Mouse (Mus musculus) hindbrain, embryonic 14.5 days (tissue): ENCODE measurements at regions not wholly inside any gene's neighbourhood (a gene's known extent, or its start where the extent isn't known, plus 50 kb on each side); places are given as distances from the start of the nearest gene placed in this dataset.

Experiments
- ATAC-seq: fragments of 200-750 bp; cut with Nextera tagmentation; 2 replicates; pipeline ENCODE4 v1.8.0; 2017; ENCODE audit warnings: moderate number of reproducible peaks, mild to moderate bottlenecking, moderate TSS enrichment, moderate library complexity; ENCODE audit not compliant: low FRiP score
- DNase-seq: peaks from one replicate; pipeline ENCODE4 v3.0.0-alpha.2; 2015; ENCODE audit warnings: low spot score
- H3K27ac ChIP-seq: fragments of 300-500 bp; sonication (generic); 2 replicates; pipeline ENCODE4 v1.5.1; 2014; ENCODE audit warnings: mild to moderate bottlenecking, moderate library complexity
- H3K27me3 ChIP-seq: fragments of 300-500 bp; sonication (generic); 2 replicates; pipeline ENCODE4 v1.6.1; 2014; ENCODE audit warnings: mild to moderate bottlenecking, low read length, mixed read lengths; ENCODE audit not compliant: control insufficient read depth, insufficient read depth
- H3K36me3 ChIP-seq: fragments of 300-500 bp; sonication (generic); replicated peaks from 2 replicates; pipeline ENCODE4 v1.6.1; 2014; ENCODE audit not compliant: control insufficient read depth, insufficient read depth
- H3K4me1 ChIP-seq: fragments of 300-500 bp; sonication (generic); replicated peaks from 2 replicates; pipeline ENCODE4 v1.6.1; 2014; ENCODE audit warnings: antibody characterized with exemption, low read length, mixed read lengths; ENCODE audit not compliant: control insufficient read depth, insufficient read depth
- H3K4me2 ChIP-seq: fragments of 300-500 bp; sonication (generic); replicated peaks from 2 replicates; pipeline ENCODE4 v1.6.1; 2014; ENCODE audit warnings: mild to moderate bottlenecking, moderate library complexity
- H3K4me3 ChIP-seq: fragments of 300-500 bp; sonication (generic); replicated peaks from 2 replicates; pipeline ENCODE4 v1.5.1; 2014; ENCODE audit warnings: mild to moderate bottlenecking, low read length
- H3K9ac ChIP-seq: fragments of 300-500 bp; sonication (generic); 2 replicates; pipeline ENCODE4 v1.6.1; 2014
- H3K9me3 ChIP-seq: fragments of 300-500 bp; sonication (generic); 2 replicates; pipeline ENCODE4 v1.6.1; 2016; ENCODE audit warnings: low read length; ENCODE audit not compliant: control insufficient read depth
- WGBS: fragments of 180-500 bp; shearing (Covaris S2); extraction: QIAGEN DNeasy Blood & Tissue Kit; methylation state at CpG from one replicate; pipeline ENCODE4 v1.1.7; 2014; 5-methylcytosine and 5-hydroxymethylcytosine counted together

DNA sequence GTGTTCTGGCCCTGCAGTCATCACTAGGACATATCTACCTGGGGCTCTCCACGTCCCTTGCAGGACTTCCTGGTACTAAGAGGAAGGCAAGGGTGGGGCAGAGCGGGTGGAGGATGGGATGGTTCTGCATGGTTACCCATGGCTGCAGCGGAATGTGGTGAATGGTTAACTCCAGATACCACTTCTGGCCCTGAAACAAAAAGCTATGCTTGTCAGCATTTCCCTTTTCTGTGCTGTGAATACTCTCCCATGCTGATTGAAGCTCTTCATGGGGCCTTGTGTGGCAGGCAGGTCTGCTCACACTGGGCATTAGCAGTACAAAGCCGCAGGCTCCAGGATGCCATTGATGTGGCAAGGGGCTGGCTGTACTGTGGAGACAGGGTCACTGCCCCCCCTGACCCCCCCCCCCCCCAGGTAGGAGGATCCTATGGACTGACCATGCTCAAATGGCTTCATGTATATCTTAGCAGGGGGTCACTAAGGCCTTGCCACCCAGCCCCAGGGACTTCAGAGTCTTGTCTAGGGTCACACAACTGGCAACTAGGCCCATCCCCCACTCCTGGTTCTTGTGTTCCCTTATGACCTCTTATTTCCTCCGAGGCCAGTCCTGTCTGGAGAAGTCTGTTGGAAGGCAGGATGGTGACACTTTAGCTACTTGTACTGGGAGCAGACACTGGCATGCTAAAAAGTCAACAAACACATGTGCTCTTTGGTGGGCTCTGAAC is 120.0 kb upstream of the Id2 start:
- no peak for ATAC-seq
- WGBS = 17% methylated on average over 5 of the region's 5 CpGs
- Histone ChIP-seq H3K4me2 (no peak overlapping the region), H3K4me1 (no peaks in the 10 kb centered on the region), H3K27ac (no peak overlapping the region), H3K4me3 (no peak overlapping the region), H3K9ac (no peak overlapping the region), H3K9me3 (no peaks in the 10 kb centered on the region), H3K36me3 (no peaks in the 10 kb centered on the region), H3K27me3 (no peaks in the 10 kb centered on the region)
- DNase-seq = no peak

- H3K9me3 ChIP-seq = no peaks in the 10 kb centered on the region
- no peak overlapping the region for H3K4me2 ChIP-seq
- H3K4me3 ChIP-seq = no peak overlapping the region
- no peaks in the 10 kb centered on the region for H3K27me3 ChIP-seq
- no peaks in the 10 kb centered on the region for H3K36me3 ChIP-seq
- DNase-seq (no peak), ATAC-seq (no peak)
- H3K4me1 ChIP-seq = no peaks in the 10 kb centered on the region
- no peak overlapping the region for H3K27ac ChIP-seq
- H3K9ac ChIP-seq = no peak overlapping the region
- 57% methylated on average over 5 of the region's 5 CpGs for WGBS
Observed at GRCm38 (mm10) chr12:25215266-25215665, 118.3 kb upstream of the Id2 start.

DNA sequence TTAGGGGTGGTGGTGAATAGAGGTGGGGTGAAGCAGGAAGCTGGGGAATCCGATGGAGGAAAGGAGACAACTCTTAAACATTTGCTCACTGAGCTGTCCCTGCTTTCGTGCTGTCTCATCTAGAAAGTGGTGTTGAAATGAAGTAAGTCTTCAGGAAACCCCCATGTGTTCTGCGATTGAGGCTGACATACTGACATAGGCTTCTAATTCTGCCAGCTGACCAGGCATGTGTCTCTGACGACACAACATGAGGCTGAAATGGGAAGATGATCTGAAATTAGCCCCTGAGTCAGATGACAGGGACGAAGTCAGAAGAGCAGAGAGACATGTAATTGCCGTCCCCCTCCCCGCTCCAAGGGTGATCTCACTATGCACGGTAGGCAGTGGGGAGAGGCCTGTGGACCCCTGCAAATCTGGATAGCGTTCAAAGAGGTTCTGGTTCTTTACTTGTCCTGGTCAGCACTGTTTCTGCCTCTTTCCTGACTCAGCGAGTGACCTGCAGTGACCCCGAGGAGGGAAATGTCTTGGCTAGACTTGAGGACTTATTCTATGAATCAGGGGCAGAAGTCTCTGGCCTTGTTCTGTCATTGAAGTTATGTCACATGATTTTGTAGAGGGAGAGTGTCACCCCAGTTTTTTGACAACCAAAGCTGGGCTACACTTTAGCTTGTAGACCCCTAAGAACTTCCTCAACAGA is 117.0 kb upstream of the Id2 start:
- 87% methylated on average over 11 of the region's 11 CpGs for WGBS
- Histone ChIP-seq H3K36me3 (no peaks in the 10 kb centered on the region), H3K4me3 (no peak overlapping the region), H3K9ac (no peak overlapping the region), H3K27me3 (no peaks in the 10 kb centered on the region), H3K4me2 (no peak overlapping the region), H3K27ac (no peak overlapping the region), H3K9me3 (no peaks in the 10 kb centered on the region), H3K4me1 (no peaks in the 10 kb centered on the region)
- ATAC-seq (no peak), DNase-seq (no peak)

DNA sequence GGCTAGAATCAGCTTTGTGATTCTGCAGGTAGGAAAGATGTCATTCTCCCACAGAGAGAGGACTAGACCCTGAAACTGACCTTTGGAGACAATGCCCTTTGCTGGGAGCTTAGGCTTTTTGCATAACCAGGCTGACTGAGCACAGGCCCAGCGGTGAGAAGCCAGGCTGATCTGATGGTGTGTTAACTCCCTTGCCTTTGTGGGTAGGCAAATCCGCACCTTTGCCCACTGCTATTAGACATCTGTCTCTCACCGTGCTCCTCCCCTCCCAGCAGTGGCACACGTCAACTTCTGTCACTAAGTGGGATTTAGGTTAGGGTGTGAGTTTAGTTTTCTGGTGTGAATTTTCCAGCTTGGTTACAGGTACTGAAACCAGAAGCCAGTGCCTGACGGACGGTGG is 114.4 kb upstream of the Id2 start:
- no peak overlapping the region for H3K4me3 ChIP-seq
- no peak overlapping the region for H3K27ac ChIP-seq
- WGBS = 81% methylated on average over 6 of the region's 6 CpGs
- H3K4me2 ChIP-seq = no peak overlapping the region
- ATAC-seq (no peak), DNase-seq (no peak)
- no peaks in the 10 kb centered on the region for H3K27me3 ChIP-seq
- no peaks in the 10 kb centered on the region for H3K4me1 ChIP-seq
- no peak overlapping the region for H3K9ac ChIP-seq
- no peaks in the 10 kb centered on the region for H3K36me3 ChIP-seq
- no peaks in the 10 kb centered on the region for H3K9me3 ChIP-seq

DNA sequence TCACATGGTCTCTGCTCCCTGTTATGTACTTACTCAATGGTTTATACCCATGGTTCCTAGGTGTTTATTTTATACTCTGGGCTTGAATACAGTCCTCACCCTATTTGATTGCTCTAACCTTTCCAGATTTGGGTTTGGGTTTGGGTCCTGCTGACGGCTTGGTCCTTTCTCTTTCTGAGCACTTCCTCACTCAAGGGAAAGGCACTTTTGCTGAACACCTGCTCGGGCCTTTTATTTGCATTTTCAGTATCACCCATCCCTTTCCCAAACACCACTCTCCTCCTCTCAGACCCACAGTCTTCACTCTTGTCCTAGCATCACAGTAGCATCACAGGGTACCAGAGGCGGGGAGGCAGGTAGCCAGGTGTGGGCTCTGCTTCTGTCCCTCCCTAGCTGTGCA is 113.7 kb upstream of the Id2 start:
- no peaks in the 10 kb centered on the region for H3K9me3 ChIP-seq
- no peak overlapping the region for H3K9ac ChIP-seq
- H3K27me3 ChIP-seq = no peaks in the 10 kb centered on the region
- no peaks in the 10 kb centered on the region for H3K36me3 ChIP-seq
- no peak overlapping the region for H3K4me3 ChIP-seq
- no peak for DNase-seq
- WGBS = 87% methylated on average over 3 of the region's 3 CpGs
- H3K27ac ChIP-seq = no peak overlapping the region
- no peak for ATAC-seq
- no peaks in the 10 kb centered on the region for H3K4me1 ChIP-seq
- no peak overlapping the region for H3K4me2 ChIP-seq

GRCm38 (mm10) chr12:25209333-25209728 is 112.4 kb upstream of the Id2 start:
- WGBS = 36% methylated on average over 4 of the region's 4 CpGs
- Histone ChIP-seq H3K4me1 (no peaks in the 10 kb centered on the region), H3K9ac (no peak overlapping the region), H3K36me3 (no peaks in the 10 kb centered on the region), H3K4me2 (no peak overlapping the region), H3K27ac (no peak overlapping the region), H3K27me3 (no peaks in the 10 kb centered on the region), H3K9me3 (no peaks in the 10 kb centered on the region), H3K4me3 (no peak overlapping the region)
- ATAC-seq = no peak
- no peak for DNase-seq

- H3K9ac ChIP-seq = no peak overlapping the region
- H3K4me1 ChIP-seq = no peaks in the 10 kb centered on the region
- H3K27ac ChIP-seq = no peak overlapping the region
- H3K4me2 ChIP-seq = no peak overlapping the region
- no peak for DNase-seq
- no peak overlapping the region for H3K4me3 ChIP-seq
- no peaks in the 10 kb centered on the region for H3K27me3 ChIP-seq
- H3K36me3 ChIP-seq = no peaks in the 10 kb centered on the region
- no peak for ATAC-seq
- H3K9me3 ChIP-seq = no peaks in the 10 kb centered on the region
- 38% methylated on average over 11 of the region's 11 CpGs for WGBS
Observed at GRCm38 (mm10) chr12:25208670-25209332, 111.9 kb upstream of the Id2 start.

- H3K4me2 ChIP-seq = no peak overlapping the region
- DNase-seq (no peak), ATAC-seq (no peak)
- H3K27me3 ChIP-seq = no peaks in the 10 kb centered on the region
- no peaks in the 10 kb centered on the region for H3K4me1 ChIP-seq
- no peak overlapping the region for H3K4me3 ChIP-seq
- no peaks in the 10 kb centered on the region for H3K36me3 ChIP-seq
- H3K27ac ChIP-seq = no peak overlapping the region
- H3K9me3 ChIP-seq = peaks cover 12% of the 10 kb centered on the region; the same call in 1 of the 2 replicates
- 89% methylated on average over 10 of the region's 10 CpGs for WGBS
- no peak overlapping the region for H3K9ac ChIP-seq
Observed at GRCm38 (mm10) chr12:25203371-25204067, 106.6 kb upstream of the Id2 start.

GRCm38 (mm10) chr12:25200161-25200560 is 103.2 kb upstream of the Id2 start:
- Histone ChIP-seq H3K27ac (no peak overlapping the region), H3K4me2 (no peak overlapping the region), H3K36me3 (no peaks in the 10 kb centered on the region), H3K4me1 (no peaks in the 10 kb centered on the region), H3K27me3 (no peaks in the 10 kb centered on the region), H3K9ac (no peak overlapping the region), H3K9me3 (peaks cover 12% of the 10 kb centered on the region; the same call in 1 of the 2 replicates), H3K4me3 (no peak overlapping the region)
- WGBS = 95% methylated on average over 4 of the region's 4 CpGs
- DNase-seq = no peak
- no peak for ATAC-seq
